Mouse (Mus musculus): Measurements from ENCODE around the gene St6galnac3. TPM values are rescaled to one million over a fixed set of nuclear protein-coding genes. Genes with fewer than 3 reads are reported as not detected.
A peak's percentile ranks its signal among the peaks of the same experiment; 100 is the strongest.

St6galnac3 gene
- polyA plus RNA-seq, 1 experiment: 3.2 TPM

DNA sequence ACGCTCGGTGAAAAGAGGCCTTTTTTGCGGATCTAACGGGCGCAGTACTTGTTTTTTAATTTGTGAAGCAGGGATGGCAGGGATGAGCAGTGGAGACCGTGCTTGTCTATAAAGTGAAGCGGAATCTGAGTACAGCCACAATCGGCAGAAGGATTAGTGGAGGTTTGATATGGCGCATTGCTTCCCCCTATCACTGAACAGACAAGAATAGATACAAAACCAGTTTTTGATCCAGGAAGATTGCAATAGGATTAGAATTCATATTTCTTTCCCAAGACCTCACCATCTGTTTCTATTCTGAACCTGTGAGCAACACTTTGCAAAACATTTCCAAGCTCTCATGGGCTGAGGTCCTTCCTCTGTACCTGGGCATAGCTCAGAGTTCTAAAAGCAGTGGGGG lies 488.7 kb downstream of the St6galnac3 start:
- WGBS: 93% methylated on average over 9 of the region's 9 CpGs
- H3K4me3 ChIP-seq (ENCODE audit: insufficient read depth, low read depth, low read length): no peak overlapping the region
- H3K4me1 ChIP-seq (ENCODE audit: control insufficient read depth, insufficient read depth, low read length): no peaks in the 10 kb centered on the region
- TF ChIP-seq CTCF (conservative IDR thresholded peaks at IDR 0.05; ENCODE audit: insufficient read depth, insufficient read length, low read depth, low read length): no peak
- TF ChIP-seq POLR2A (IDR thresholded peaks at IDR 0.05; ENCODE audit: low read depth, low read length): no peak
- H3K27ac ChIP-seq (ENCODE audit: insufficient read depth, low read depth, low read length): no peak overlapping the region
- H3K36me3 ChIP-seq (ENCODE audit: control insufficient read depth, insufficient read depth, low read length): no peaks in the 10 kb centered on the region
- no peaks in the 10 kb centered on the region for H3K27me3 ChIP-seq (replicated peaks; ENCODE audit: control insufficient read depth, insufficient read depth, low read length)
- DNase-seq: no peak

DNA sequence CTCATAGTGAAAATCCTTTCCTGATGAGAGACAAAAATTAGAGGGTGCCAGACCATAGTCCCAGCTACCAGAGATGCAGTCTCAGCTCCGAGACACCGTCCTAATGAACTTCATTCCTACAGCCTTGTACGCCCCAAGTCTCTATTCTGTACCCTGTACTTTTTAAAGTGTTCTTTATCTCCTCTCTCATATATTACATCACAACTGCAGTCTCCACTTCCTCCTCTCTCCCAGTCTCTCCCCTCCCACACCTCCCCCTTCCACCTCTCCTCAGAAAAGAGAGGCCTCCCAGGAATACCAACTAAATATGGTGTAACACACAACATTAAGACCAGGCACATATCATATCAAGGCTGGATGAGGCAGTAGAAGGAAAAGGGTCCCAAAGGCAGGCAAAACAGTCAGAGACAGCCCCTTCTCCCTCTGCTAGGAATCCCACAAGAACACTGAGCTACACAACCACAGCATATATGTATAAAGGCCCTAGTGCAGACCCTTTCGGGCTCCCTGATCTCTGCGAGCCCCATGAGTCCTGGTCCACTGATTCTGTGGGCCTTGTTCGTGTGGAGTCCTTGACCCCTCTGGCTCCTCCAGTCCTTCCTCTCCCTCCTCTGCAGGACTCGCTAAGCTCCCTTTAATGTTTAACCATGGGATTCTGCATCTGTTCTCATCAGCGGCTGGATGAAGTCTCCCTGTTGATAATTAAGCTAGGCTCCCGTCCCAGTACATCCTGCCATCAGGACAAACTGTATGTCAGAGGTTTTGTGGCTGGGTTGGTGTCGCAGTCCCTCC lies 502.2 kb downstream of the St6galnac3 start:
- WGBS: 50% methylated on average over 10 of the region's 10 CpGs
- Histone ChIP-seq H3K27me3 (replicated peaks; ENCODE audit: control insufficient read depth, insufficient read depth, low read length) (no peaks in the 10 kb centered on the region), H3K27ac (ENCODE audit: insufficient read depth, low read depth, low read length) (no peak overlapping the region), H3K36me3 (ENCODE audit: control insufficient read depth, insufficient read depth, low read length) (no peaks in the 10 kb centered on the region), H3K4me1 (ENCODE audit: control insufficient read depth, insufficient read depth, low read length) (no peaks in the 10 kb centered on the region; the same call in 1 of the 2 replicates), H3K4me3 (ENCODE audit: insufficient read depth, low read depth, low read length) (no peak overlapping the region)
- TF ChIP-seq CTCF (conservative IDR thresholded peaks at IDR 0.05; ENCODE audit: insufficient read depth, insufficient read length, low read depth, low read length): no peak
- no peak for TF ChIP-seq POLR2A (IDR thresholded peaks at IDR 0.05; ENCODE audit: low read depth, low read length)
- peak; percentile 75 for DNase-seq

DNA sequence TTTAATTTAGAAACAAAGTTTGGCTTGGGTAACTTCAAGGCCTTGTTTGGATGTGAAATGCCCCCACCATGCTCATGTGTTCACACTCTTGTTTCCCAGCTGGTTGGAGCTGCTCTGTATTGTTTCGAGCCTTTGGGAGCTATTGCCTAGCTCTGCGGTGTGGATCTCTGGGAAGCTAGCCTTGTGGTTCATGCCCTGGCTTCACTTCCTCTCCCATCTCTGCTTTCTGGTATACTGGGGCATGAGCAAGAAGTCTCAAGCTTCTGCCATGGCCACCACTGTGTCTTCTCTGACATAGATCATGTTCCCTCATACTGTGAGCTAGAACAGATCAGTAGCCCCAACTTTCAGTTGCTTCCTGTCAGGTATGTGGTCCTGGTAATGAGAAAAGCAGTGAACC lies 505.6 kb downstream of the St6galnac3 start:
- no peaks in the 10 kb centered on the region for H3K27me3 ChIP-seq (replicated peaks; ENCODE audit: control insufficient read depth, insufficient read depth, low read length)
- whole genome bisulfite sequencing: 96% methylated on average over 2 of the region's 2 CpGs
- no peak for TF ChIP-seq CTCF (conservative IDR thresholded peaks at IDR 0.05; ENCODE audit: insufficient read depth, insufficient read length, low read depth, low read length)
- no peak for TF ChIP-seq POLR2A (IDR thresholded peaks at IDR 0.05; ENCODE audit: low read depth, low read length)

DNA sequence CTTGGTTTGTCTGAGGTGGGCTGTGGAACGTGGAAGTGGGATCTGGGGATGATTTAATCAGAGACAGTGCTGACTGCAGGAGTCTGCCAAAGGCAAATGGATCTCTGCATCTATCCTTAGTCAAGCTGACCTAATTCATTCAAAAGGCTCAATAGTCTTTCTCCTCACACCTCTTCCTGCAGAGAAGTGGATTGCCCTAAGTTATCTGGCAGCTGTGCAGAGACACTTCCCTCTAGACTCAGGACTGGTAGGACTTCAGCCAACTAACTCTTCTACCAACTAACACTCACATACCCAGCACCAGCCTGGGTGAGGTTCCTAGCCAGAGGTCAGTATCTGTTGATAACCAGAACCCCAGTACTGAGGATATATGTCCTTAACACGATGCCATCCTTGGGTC lies 516.8 kb downstream of the St6galnac3 start:
- H3K36me3 ChIP-seq (ENCODE audit: control insufficient read depth, insufficient read depth, low read length): no peaks in the 10 kb centered on the region
- no peaks in the 10 kb centered on the region for H3K4me1 ChIP-seq (ENCODE audit: control insufficient read depth, insufficient read depth, low read length)
- no peak for TF ChIP-seq POLR2A (IDR thresholded peaks at IDR 0.05; ENCODE audit: low read depth, low read length)
- TF ChIP-seq CTCF (conservative IDR thresholded peaks at IDR 0.05; ENCODE audit: insufficient read depth, insufficient read length, low read depth, low read length): no peak
- WGBS: 76% methylated on average over 2 of the region's 2 CpGs
- H3K27me3 ChIP-seq (replicated peaks; ENCODE audit: control insufficient read depth, insufficient read depth, low read length): no peaks in the 10 kb centered on the region
- H3K4me3 ChIP-seq (ENCODE audit: insufficient read depth, low read depth, low read length): no peak overlapping the region
- H3K27ac ChIP-seq (ENCODE audit: insufficient read depth, low read depth, low read length): no peak overlapping the region
- no peak for DNase-seq

More for the DNA sequence above, 505.6 kb downstream of the St6galnac3 start:
- H3K4me1 ChIP-seq (ENCODE audit: control insufficient read depth, insufficient read depth, low read length): no peaks in the 10 kb centered on the region; the same call in 1 of the 2 replicates
- H3K27ac ChIP-seq (ENCODE audit: insufficient read depth, low read depth, low read length): no peak overlapping the region
- no peak overlapping the region for H3K4me3 ChIP-seq (ENCODE audit: insufficient read depth, low read depth, low read length)
- DNase-seq: no peak
- no peaks in the 10 kb centered on the region for H3K36me3 ChIP-seq (ENCODE audit: control insufficient read depth, insufficient read depth, low read length)

DNA sequence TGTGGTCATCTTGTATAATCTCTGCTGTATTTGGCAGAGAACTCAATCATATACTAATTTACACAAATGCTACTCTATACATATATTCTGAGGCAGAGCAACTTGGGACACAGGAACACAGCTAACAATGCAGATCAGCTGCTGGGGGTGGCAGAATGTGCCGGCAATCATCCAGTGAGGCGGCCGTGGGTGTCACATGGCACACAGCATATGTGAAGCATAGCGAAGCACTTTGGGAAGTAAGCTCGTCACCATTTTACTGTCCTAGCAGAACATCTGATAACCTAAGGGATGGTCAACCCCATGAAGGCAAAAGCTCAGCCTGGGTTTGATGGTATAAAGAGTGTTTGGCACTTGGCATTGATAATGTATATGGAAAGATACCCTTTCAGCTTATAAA lies 520.9 kb downstream of the St6galnac3 start:
- DNase-seq: no peak
- 92% methylated on average over 5 of the region's 5 CpGs for WGBS
- Histone ChIP-seq H3K4me3 (ENCODE audit: insufficient read depth, low read depth, low read length) (no peak overlapping the region), H3K27me3 (replicated peaks; ENCODE audit: control insufficient read depth, insufficient read depth, low read length) (no peaks in the 10 kb centered on the region), H3K27ac (ENCODE audit: insufficient read depth, low read depth, low read length) (no peak overlapping the region), H3K4me1 (ENCODE audit: control insufficient read depth, insufficient read depth, low read length) (no peaks in the 10 kb centered on the region), H3K36me3 (ENCODE audit: control insufficient read depth, insufficient read depth, low read length) (no peaks in the 10 kb centered on the region)
- TF ChIP-seq POLR2A (IDR thresholded peaks at IDR 0.05; ENCODE audit: low read depth, low read length) (no peak), CTCF (conservative IDR thresholded peaks at IDR 0.05; ENCODE audit: insufficient read depth, insufficient read length, low read depth, low read length) (no peak)

DNA sequence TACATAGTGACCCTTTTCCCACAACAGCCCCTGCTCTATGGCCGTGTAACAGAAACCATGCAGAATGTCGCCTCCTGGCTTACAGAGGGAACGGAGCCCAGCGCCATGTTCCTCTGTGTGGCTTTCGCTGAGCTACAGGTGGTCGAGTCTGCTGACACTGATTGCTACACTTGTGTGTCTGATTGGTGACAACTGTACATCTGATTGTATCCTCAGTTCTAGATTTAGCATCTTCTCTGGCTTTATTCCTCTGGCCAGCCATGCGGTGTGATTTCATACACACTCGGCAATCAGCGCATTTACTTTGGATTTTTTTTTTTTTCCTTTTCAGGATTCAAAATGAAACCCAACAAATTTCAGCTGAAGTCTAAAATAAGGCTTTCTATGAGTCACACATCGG lies 523.1 kb downstream of the St6galnac3 start:
- Histone ChIP-seq H3K27ac (ENCODE audit: insufficient read depth, low read depth, low read length) (no peak overlapping the region), H3K36me3 (ENCODE audit: control insufficient read depth, insufficient read depth, low read length) (no peaks in the 10 kb centered on the region), H3K27me3 (replicated peaks; ENCODE audit: control insufficient read depth, insufficient read depth, low read length) (no peaks in the 10 kb centered on the region), H3K4me1 (ENCODE audit: control insufficient read depth, insufficient read depth, low read length) (peaks cover 3% of the 10 kb centered on the region; the same call in 1 of the 2 replicates), H3K4me3 (ENCODE audit: insufficient read depth, low read depth, low read length) (no peak overlapping the region)
- no peak for TF ChIP-seq POLR2A (IDR thresholded peaks at IDR 0.05; ENCODE audit: low read depth, low read length)
- TF ChIP-seq CTCF (conservative IDR thresholded peaks at IDR 0.05; ENCODE audit: insufficient read depth, insufficient read length, low read depth, low read length): no peak
- 93% methylated on average over 10 of the region's 10 CpGs for whole genome bisulfite sequencing
- DNase-seq: no peak

DNA sequence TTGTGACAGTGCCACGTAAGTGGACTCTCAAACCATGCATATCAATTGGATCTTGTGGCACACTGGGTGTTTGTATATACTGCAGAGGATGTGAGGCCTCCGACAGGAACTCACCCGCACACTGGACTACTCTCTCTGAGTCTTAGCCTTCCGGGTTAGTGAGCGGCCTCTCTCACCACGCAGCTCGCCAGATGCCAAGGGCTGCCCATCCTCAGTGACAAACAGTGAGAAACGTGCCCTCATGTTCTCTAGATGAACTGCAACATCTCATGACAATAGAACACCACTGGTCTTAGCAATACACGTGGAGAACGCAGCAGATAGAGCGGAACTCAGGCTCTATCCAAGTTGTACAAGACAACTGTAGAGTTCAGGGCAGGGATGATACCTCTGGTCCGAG lies 524.2 kb downstream of the St6galnac3 start:
- H3K27ac ChIP-seq (ENCODE audit: insufficient read depth, low read depth, low read length): no peak overlapping the region
- 94% methylated on average over 12 of the region's 12 CpGs for WGBS
- no peak for TF ChIP-seq POLR2A (IDR thresholded peaks at IDR 0.05; ENCODE audit: low read depth, low read length)
- TF ChIP-seq CTCF (conservative IDR thresholded peaks at IDR 0.05; ENCODE audit: insufficient read depth, insufficient read length, low read depth, low read length): no peak

More for the DNA sequence above, 524.2 kb downstream of the St6galnac3 start:
- no peaks in the 10 kb centered on the region for H3K27me3 ChIP-seq (replicated peaks; ENCODE audit: control insufficient read depth, insufficient read depth, low read length)
- H3K36me3 ChIP-seq (ENCODE audit: control insufficient read depth, insufficient read depth, low read length): no peaks in the 10 kb centered on the region
- no peak for DNase-seq
- no peak overlapping the region for H3K4me3 ChIP-seq (ENCODE audit: insufficient read depth, low read depth, low read length)
- H3K4me1 ChIP-seq (ENCODE audit: control insufficient read depth, insufficient read depth, low read length): peaks cover 3% of the 10 kb centered on the region; the same call in 1 of the 2 replicates
